11 mouse cellular contexts compared by ENCODE assay signal in genomic region chr14:34867266-34867665, GRCm38 (mm10). TPM values are rescaled to one million over a fixed set of nuclear protein-coding genes. Genes with fewer than 3 reads are reported as not detected.
DNase-seq lines count a peak whose midpoint lies in the region; ATAC-seq lines count a peak whose summit lies in the region.
"Had no signal": no experiment of that assay in that cellular context is flagged by ENCODE, and none has a peak within 500 bp of the region (broad histone marks: within the 10 kb centered on the region; RNA-seq: fewer than 3 reads in every experiment).

No protein-coding gene starts in this region.

- H3K36me3 ChIP-seq in hindbrain, embryonic 11.5 days (ENCODE audit: control insufficient read depth, insufficient read depth, low read length) = no peaks in the 10 kb centered on the region
- H3K36me3 ChIP-seq in hindbrain, embryonic 13.5 days = no peaks in the 10 kb centered on the region
- H3K36me3 ChIP-seq in midbrain, embryonic 13.5 days = no peaks in the 10 kb centered on the region
- H3K36me3 ChIP-seq: embryonic facial prominence, embryonic 13.5 days had no signal

- no peak overlapping the region for H3K27ac ChIP-seq in hindbrain, embryonic 11.5 days (ENCODE audit: low read depth, low read length)
- no peak overlapping the region for H3K27ac ChIP-seq in hindbrain, embryonic 13.5 days
- H3K27ac ChIP-seq in midbrain, embryonic 13.5 days = no peak overlapping the region
- H3K27ac ChIP-seq: embryonic facial prominence, embryonic 13.5 days; macrophage had no signal

- DNase-seq in hindbrain, embryonic 11.5 days (ENCODE audit: low spot score) = peak; percentile 70
- DNase-seq in ES-CJ7 (ENCODE audit: low read depth, low spot score) = peak; percentile 42
- DNase-seq in adrenal gland, postnatal 25 days = peak; percentile 48
- DNase-seq in kidney, postnatal 4 days = peak; percentile 86 to 87
- no peak for DNase-seq in urinary bladder, postnatal 10 days (ENCODE audit: low spot score)

- no peaks in the 10 kb centered on the region for H3K4me1 ChIP-seq in hindbrain, embryonic 11.5 days (replicated peaks; ENCODE audit: control insufficient read depth, insufficient read depth, low read length)
- H3K4me1 ChIP-seq in hindbrain, embryonic 13.5 days (replicated peaks) = no peaks in the 10 kb centered on the region
- no peaks in the 10 kb centered on the region for H3K4me1 ChIP-seq in midbrain, embryonic 13.5 days (replicated peaks)
- H3K4me1 ChIP-seq: embryonic facial prominence, embryonic 13.5 days had no signal

- H3K27me3 ChIP-seq in hindbrain, embryonic 11.5 days (ENCODE audit: control insufficient read depth, insufficient read depth, low read length) = no peaks in the 10 kb centered on the region
- peaks cover 11% of the 10 kb centered on the region; the same call in 1 of the 2 replicates for H3K27me3 ChIP-seq in hindbrain, embryonic 13.5 days
- H3K27me3 ChIP-seq in midbrain, embryonic 13.5 days = no peaks in the 10 kb centered on the region
- H3K27me3 ChIP-seq: embryonic facial prominence, embryonic 13.5 days had no signal

- no peak overlapping the region for H3K9ac ChIP-seq in hindbrain, embryonic 11.5 days (ENCODE audit: low read depth, low read length)
- no peak overlapping the region for H3K9ac ChIP-seq in hindbrain, embryonic 13.5 days
- no peak overlapping the region for H3K9ac ChIP-seq in midbrain, embryonic 13.5 days (replicated peaks)
- H3K9ac ChIP-seq: embryonic facial prominence, embryonic 13.5 days had no signal

- no peak for ATAC-seq in hindbrain, embryonic 11.5 days (ENCODE audit: low FRiP score)
- ATAC-seq in hindbrain, embryonic 13.5 days (ENCODE audit: low FRiP score) = no peak
- ATAC-seq in erythroblast, adult 5-6 weeks (replicated peaks; ENCODE audit: low FRiP score, poor library complexity, severe bottlenecking) = no peak
- ATAC-seq in midbrain, embryonic 13.5 days = no peak
- ATAC-seq: intestine, postnatal 0 days had no signal

- WGBS in hindbrain, embryonic 11.5 days = 21% methylated on average over 5 of the region's 5 CpGs
- 34% methylated on average over 5 of the region's 5 CpGs for WGBS in hindbrain, embryonic 13.5 days
- 27% methylated on average over 5 of the region's 5 CpGs for WGBS in midbrain, embryonic 13.5 days

- no peaks in the 10 kb centered on the region for H3K9me3 ChIP-seq in hindbrain, embryonic 11.5 days (ENCODE audit: control insufficient read depth, low read length)
- H3K9me3 ChIP-seq in hindbrain, embryonic 13.5 days = no peaks in the 10 kb centered on the region
- no peaks in the 10 kb centered on the region for H3K9me3 ChIP-seq in midbrain, embryonic 13.5 days
- H3K9me3 ChIP-seq: embryonic facial prominence, embryonic 13.5 days had no signal

- no peak overlapping the region for H3K4me3 ChIP-seq in hindbrain, embryonic 11.5 days (ENCODE audit: low read depth, low read length)
- H3K4me3 ChIP-seq in hindbrain, embryonic 13.5 days = no peak overlapping the region
- H3K4me3 ChIP-seq in midbrain, embryonic 13.5 days (replicated peaks) = no peak overlapping the region
- H3K4me3 ChIP-seq: embryonic facial prominence, embryonic 13.5 days had no signal

- H3K4me2 ChIP-seq in hindbrain, embryonic 11.5 days (replicated peaks; ENCODE audit: low read depth, low read length) = no peak overlapping the region
- H3K4me2 ChIP-seq in hindbrain, embryonic 13.5 days = no peak overlapping the region
- H3K4me2 ChIP-seq in midbrain, embryonic 13.5 days (replicated peaks) = no peak overlapping the region
- H3K4me2 ChIP-seq: embryonic facial prominence, embryonic 13.5 days had no signal

RNA-seq across cellular contexts. Expression of gene Grid1, which starts 47.4 kb away (rescaled TPM):
- 0.54 TPM in 2 replicates for polyA plus RNA-seq in hindbrain, embryonic 11.5 days (2014; fragmentation: Nextera tagmentation; extraction: Ambion mirVana)
- 3.5 and 3.6 TPM in 2 replicates for polyA plus RNA-seq in hindbrain, embryonic 13.5 days (2015; fragmentation: Nextera tagmentation; extraction: Ambion mirVana)
- 0.43 and 0.73 TPM in 2 replicates for total RNA-seq in adrenal gland, postnatal 25 days (2021)
- not detected in 2 replicates for total RNA-seq in erythroblast, adult 5-6 weeks (2015; ENCODE audit: low replicate concordance)
- 0.34 TPM in 1 of 2 replicates, not detected in the other for total RNA-seq in erythroblast, adult 5-6 weeks (2017; ENCODE audit: low replicate concordance)
- 2.5 and 2.7 TPM in 2 replicates for polyA plus RNA-seq in midbrain, embryonic 13.5 days (2015; fragmentation: Nextera tagmentation; extraction: Ambion mirVana)
- polyA plus RNA-seq: macrophage had no signal
